Mouse (Mus musculus) neural tube, embryonic 13.5 days (tissue): Measurements from ENCODE around the gene Mul1. TPM values are rescaled to one million over a fixed set of nuclear protein-coding genes. Genes with fewer than 3 reads are reported as not detected.

Source experiments
- ATAC-seq: fragments of 200-750 bp; cut with Nextera tagmentation; 2 replicates; pipeline ENCODE4 v1.8.0; 2017; ENCODE audit warnings: low read depth, mild to moderate bottlenecking, moderate TSS enrichment, moderate library complexity
- H3K27ac ChIP-seq: fragments of 300-500 bp; sonication (generic); replicated peaks from 2 replicates; pipeline ENCODE4 v1.5.1; 2015; ENCODE audit warnings: moderate library complexity, mild to moderate bottlenecking, inconsistent platforms
- H3K27me3 ChIP-seq: fragments of 300-500 bp; sonication (generic); 2 replicates; pipeline ENCODE4 v1.6.1; 2015; ENCODE audit warnings: mild to moderate bottlenecking, inconsistent platforms
- H3K36me3 ChIP-seq: fragments of 300-500 bp; sonication (generic); 2 replicates; pipeline ENCODE4 v1.6.1; 2015; ENCODE audit warnings: mild to moderate bottlenecking, inconsistent platforms
- H3K4me1 ChIP-seq: fragments of 300-500 bp; sonication (generic); replicated peaks from 2 replicates; pipeline ENCODE4 v1.6.1; 2015; ENCODE audit warnings: inconsistent platforms
- H3K4me2 ChIP-seq: fragments of 300-500 bp; sonication (generic); 2 replicates; pipeline ENCODE4 v1.6.1; 2015; ENCODE audit warnings: inconsistent platforms, mild to moderate bottlenecking, moderate library complexity
- H3K4me3 ChIP-seq: fragments of 300-500 bp; sonication (generic); 2 replicates; pipeline ENCODE4 v1.5.1; 2015; ENCODE audit warnings: mild to moderate bottlenecking, inconsistent platforms
- H3K9ac ChIP-seq: fragments of 300-500 bp; sonication (generic); 2 replicates; pipeline ENCODE4 v1.6.1; 2015; ENCODE audit warnings: moderate library complexity, mild to moderate bottlenecking, inconsistent platforms
- H3K9me3 ChIP-seq: fragments of 300-500 bp; sonication (generic); 2 replicates; pipeline ENCODE4 v1.6.1; 2016; ENCODE audit warnings: inconsistent platforms
- WGBS: fragments of 180-500 bp; shearing (Covaris S2); methylation state at CpG from one replicate; pipeline ENCODE4 v1.1.7; 2015; 5-methylcytosine and 5-hydroxymethylcytosine counted together
- polyA plus RNA-seq: library from polyadenylated mRNA; unstranded; fragments of >200 nt; fragmentation: Nextera tagmentation; extraction: Ambion mirVana; gene quantifications from 2 replicates; pipeline ENCODE4 v1.2.1, GENCODE M21; 2015

The Mul1 gene
- polyA plus RNA-seq, 1 experiment from 2014 or later: 19.8 TPM

DNA sequence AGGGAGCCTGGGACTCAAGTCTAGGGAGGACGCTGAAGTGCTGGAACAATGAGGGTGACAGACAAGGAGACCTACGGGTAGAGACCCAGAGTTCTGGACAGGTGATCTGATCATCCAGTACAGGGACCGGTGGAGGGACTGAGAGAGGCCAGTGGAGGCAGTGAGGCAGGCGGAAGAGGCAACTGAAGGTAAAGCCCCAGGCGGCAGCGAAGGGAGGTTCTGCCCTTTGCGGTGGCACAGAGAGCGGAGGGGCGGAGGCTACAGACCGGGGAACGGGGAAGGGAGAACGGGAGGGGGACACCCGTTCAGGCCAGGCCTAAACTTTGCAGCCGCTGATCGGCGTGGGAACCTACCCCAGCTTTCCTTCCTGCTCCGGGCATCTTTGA is 21.5 kb downstream of the Mul1 start:
- H3K27ac ChIP-seq: peak overlapping the region; percentile 99
- H3K4me2 ChIP-seq: peak overlapping the region; percentile 86
- no peak for ATAC-seq
- peak overlapping the region; percentile 98 for H3K4me3 ChIP-seq
- H3K9ac ChIP-seq: peak overlapping the region; percentile 100
- WGBS: under 1% methylated on average over 17 of the region's 17 CpGs
- 0 out of 2 replicates have a peak, but pooled peaks cover 9% of the 10 kb centered on the region for H3K36me3 ChIP-seq
- H3K27me3 ChIP-seq: no peaks in the 10 kb centered on the region; the same call in 1 of the 2 replicates
- peaks cover 68% of the 10 kb centered on the region for H3K4me1 ChIP-seq
- no peaks in the 10 kb centered on the region for H3K9me3 ChIP-seq

DNA sequence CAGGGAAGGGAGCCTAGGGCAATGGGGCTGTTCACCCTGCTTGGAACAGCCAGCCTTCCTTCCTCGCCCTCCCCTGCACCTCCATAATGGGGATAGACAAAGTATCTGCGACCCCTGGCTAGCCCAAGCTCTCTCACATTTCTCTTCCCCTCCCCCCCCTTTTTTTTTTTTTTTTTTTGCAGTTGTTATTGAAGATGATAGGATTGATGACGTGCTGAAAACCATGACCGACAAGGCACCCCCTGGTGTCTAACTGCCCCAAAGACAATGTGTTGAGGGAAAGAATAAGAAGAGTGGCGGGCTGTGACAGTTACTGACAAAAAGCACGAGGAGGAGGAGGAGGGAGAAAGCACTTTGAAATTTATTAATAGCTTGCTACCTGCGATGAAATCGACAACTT is 22.1 kb downstream of the Mul1 start:
- Histone ChIP-seq H3K4me1 (peaks cover 74% of the 10 kb centered on the region), H3K27ac (peak overlapping the region; percentile 99), H3K27me3 (no peaks in the 10 kb centered on the region; the same call in 1 of the 2 replicates), H3K36me3 (0 out of 2 replicates have a peak, but pooled peaks cover 9% of the 10 kb centered on the region), H3K9me3 (no peaks in the 10 kb centered on the region), H3K9ac (peak overlapping the region; percentile 100), H3K4me3 (peak overlapping the region; percentile 98), H3K4me2 (peak overlapping the region; percentile 86)
- 5% methylated on average over 6 of the region's 8 CpGs for WGBS
- ATAC-seq: no peak

DNA sequence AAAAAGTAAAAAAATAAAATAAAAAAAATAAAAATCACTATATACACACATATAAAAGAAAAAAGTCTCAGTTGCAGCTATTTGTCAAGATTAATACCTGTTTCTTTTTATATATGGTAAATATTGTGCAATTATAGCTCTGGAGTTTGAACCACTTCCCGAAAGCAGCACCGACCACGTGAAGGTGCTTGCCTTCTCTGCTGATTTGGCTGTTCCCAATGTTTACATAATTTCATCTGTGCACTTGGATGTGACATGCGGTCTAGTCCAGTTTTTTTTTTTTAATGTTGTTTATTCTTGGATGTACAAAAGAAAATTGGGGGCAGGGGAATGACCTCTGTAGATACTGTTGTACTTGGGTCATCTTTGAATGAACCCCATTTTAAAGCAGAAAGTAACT is 22.6 kb downstream of the Mul1 start:
- peak overlapping the region; percentile 86 for H3K4me2 ChIP-seq
- H3K4me3 ChIP-seq: peak overlapping the region; percentile 98
- H3K27me3 ChIP-seq: no peaks in the 10 kb centered on the region; the same call in 1 of the 2 replicates
- ATAC-seq: no peak
- no peaks in the 10 kb centered on the region for H3K9me3 ChIP-seq
- H3K36me3 ChIP-seq: 0 out of 2 replicates have a peak, but pooled peaks cover 9% of the 10 kb centered on the region
- WGBS: 37% methylated on average over 4 of the region's 4 CpGs
- no peak overlapping the region for H3K27ac ChIP-seq
- H3K4me1 ChIP-seq: peaks cover 79% of the 10 kb centered on the region
- H3K9ac ChIP-seq: peak overlapping the region; percentile 100

DNA sequence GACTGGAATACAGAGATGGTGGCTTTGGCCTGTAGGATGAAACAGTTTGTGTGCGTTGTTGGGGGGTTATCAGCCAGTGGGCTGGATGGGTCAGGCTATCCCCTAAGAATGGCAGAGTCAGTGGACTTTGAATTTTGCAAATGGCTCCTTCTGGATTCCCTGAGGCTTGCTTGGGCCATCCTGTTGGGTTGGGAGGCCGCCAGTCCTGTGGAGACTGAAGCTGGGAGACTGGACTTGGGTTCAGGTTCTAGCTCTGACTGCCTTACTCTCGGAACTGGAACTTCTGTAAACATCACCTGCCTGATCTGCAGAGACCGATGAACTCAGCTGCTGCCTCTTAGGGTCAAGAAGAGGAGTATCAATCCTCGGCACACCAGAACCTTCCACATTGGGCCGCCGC is 23.7 kb downstream of the Mul1 start:
- H3K9ac ChIP-seq: no peak overlapping the region
- H3K36me3 ChIP-seq: 0 out of 2 replicates have a peak, but pooled peaks cover 9% of the 10 kb centered on the region
- no peak overlapping the region for H3K27ac ChIP-seq
- H3K9me3 ChIP-seq: no peaks in the 10 kb centered on the region
- H3K27me3 ChIP-seq: no peaks in the 10 kb centered on the region
- peak overlapping the region; percentile 86 for H3K4me2 ChIP-seq
- no peak overlapping the region for H3K4me3 ChIP-seq
- no peak for ATAC-seq
- H3K4me1 ChIP-seq: peaks cover 80% of the 10 kb centered on the region
- 86% methylated on average over 7 of the region's 7 CpGs for WGBS

DNA sequence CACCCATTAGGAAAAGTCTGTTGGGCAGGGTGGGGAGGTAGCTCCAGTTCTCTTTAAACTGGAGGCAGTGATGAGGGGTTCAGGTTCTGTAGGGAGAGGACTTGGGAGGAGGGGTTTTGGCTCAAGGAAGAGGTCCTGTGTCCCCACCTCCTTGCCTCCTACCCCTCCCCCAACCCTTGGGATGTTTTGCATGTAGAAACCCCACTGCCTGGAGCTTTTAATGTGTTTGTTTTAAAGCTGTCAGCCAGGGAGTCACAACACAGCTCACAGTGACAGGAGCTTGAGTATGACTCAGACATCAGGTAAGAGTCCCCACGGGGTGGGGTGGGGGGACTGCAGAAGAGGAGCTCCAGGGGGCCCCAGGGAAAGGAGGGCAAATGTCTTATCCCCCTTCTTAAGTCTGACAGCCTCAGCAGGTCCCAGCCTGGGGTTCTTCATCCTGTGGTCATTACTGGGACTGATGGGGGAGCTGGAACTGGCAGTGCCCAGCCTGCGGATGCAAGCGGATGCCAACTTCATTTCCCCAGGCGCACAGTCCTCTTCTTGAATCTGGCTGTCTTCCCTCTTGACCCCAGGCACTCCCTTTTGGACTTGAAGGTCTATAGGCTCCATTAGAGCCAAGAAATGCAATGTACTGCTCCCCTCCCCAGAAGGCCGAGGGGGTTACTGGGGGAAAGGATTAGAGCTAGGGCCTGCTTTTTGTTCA is 24.4 kb downstream of the Mul1 start:
- H3K4me3 ChIP-seq: no peak overlapping the region
- H3K27ac ChIP-seq: no peak overlapping the region
- 0 out of 2 replicates have a peak, but pooled peaks cover 9% of the 10 kb centered on the region for H3K36me3 ChIP-seq
- H3K4me2 ChIP-seq: no peak overlapping the region
- ATAC-seq: no peak
- WGBS: 58% methylated on average over 5 of the region's 5 CpGs
- H3K4me1 ChIP-seq: peaks cover 80% of the 10 kb centered on the region
- H3K27me3 ChIP-seq: no peaks in the 10 kb centered on the region
- no peaks in the 10 kb centered on the region for H3K9me3 ChIP-seq
- H3K9ac ChIP-seq: no peak overlapping the region

DNA sequence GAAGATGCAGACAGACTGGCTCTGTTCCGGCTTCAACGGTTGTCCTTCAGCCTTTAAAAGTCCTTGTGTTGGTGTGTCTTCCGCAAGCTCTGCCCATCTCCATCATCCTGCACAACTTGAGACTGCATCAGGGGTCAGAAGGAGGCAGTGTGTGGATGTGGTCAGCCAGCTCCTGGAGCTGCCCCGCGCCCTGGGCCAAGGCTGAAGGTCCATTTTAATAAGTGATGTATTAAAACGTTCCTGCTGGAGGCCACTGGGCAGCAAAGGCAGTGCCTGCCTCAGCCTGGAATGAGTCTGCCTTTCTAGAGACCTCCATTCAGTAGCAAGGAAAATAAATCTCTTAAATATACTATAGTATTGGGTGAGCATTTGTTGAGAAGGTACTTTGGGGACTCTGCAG is 25.3 kb downstream of the Mul1 start:
- no peak overlapping the region for H3K27ac ChIP-seq
- 0 out of 2 replicates have a peak, but pooled peaks cover 9% of the 10 kb centered on the region for H3K36me3 ChIP-seq
- H3K27me3 ChIP-seq: no peaks in the 10 kb centered on the region
- no peak for ATAC-seq
- H3K4me3 ChIP-seq: no peak overlapping the region
- 67% methylated on average over 6 of the region's 6 CpGs for WGBS
- H3K9ac ChIP-seq: 0 out of 2 replicates have a peak overlapping the region, but pooled peaks have one; percentile 2
- no peak overlapping the region for H3K4me2 ChIP-seq
- peaks cover 86% of the 10 kb centered on the region for H3K4me1 ChIP-seq
- H3K9me3 ChIP-seq: no peaks in the 10 kb centered on the region

DNA sequence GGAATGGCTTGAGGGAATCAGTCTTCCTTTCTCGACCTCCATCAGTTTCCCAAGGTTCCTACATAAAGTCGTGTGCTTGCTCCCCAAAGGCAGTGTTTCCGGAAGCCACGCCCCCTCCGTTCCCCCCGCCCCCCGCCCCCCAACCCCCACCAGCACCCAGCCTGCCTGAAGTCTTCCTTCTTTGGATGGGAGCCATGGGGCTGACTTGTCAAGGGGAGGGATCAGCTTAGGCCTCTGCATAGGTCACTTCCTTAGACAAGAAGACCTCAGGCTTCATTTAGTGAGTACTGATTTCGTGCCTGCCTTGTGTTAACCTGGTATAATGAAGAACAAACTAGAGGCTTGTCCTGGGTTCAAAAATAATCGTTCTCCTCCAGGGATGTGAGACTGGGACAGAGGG is 26.4 kb downstream of the Mul1 start:
- 0 out of 2 replicates have a peak, but pooled peaks cover 9% of the 10 kb centered on the region for H3K36me3 ChIP-seq
- ATAC-seq: no peak
- peaks cover 4% of the 10 kb centered on the region; the same call in 1 of the 2 replicates for H3K27me3 ChIP-seq
- 34% methylated on average over 9 of the region's 9 CpGs for WGBS
- H3K27ac ChIP-seq: no peak overlapping the region
- peaks cover 97% of the 10 kb centered on the region for H3K4me1 ChIP-seq
- H3K9ac ChIP-seq: no peak overlapping the region
- no peaks in the 10 kb centered on the region for H3K9me3 ChIP-seq
- no peak overlapping the region for H3K4me2 ChIP-seq
- H3K4me3 ChIP-seq: no peak overlapping the region

DNA sequence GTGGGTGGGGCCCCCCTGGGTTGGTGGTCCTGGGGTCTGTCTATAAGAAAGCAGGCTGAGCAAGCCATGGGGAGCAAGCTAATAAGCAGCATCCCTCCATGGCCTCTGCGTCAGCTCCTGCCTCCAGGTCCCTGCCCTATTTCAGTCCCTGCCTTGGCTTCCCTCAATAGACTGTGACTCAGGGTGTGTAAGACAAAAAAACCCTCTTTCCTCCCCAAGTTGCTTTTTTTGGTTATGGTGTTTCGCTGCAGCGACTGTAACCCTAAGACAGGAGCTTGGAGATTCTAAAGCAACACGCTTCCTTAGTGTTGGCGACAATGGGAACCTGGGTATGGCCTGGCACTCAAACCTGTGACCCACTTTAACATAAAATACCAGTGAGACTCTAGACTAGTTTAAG is 27.0 kb downstream of the Mul1 start:
- Histone ChIP-seq H3K4me2 (no peak overlapping the region), H3K9ac (no peak overlapping the region), H3K9me3 (no peaks in the 10 kb centered on the region), H3K36me3 (0 out of 2 replicates have a peak, but pooled peaks cover 9% of the 10 kb centered on the region), H3K4me3 (no peak overlapping the region), H3K27me3 (peaks cover 10% of the 10 kb centered on the region), H3K4me1 (peaks cover 93% of the 10 kb centered on the region), H3K27ac (0 out of 2 replicates have a peak overlapping the region, but pooled peaks have one; percentile 94)
- ATAC-seq: no peak
- WGBS: 96% methylated on average over 5 of the region's 5 CpGs

DNA sequence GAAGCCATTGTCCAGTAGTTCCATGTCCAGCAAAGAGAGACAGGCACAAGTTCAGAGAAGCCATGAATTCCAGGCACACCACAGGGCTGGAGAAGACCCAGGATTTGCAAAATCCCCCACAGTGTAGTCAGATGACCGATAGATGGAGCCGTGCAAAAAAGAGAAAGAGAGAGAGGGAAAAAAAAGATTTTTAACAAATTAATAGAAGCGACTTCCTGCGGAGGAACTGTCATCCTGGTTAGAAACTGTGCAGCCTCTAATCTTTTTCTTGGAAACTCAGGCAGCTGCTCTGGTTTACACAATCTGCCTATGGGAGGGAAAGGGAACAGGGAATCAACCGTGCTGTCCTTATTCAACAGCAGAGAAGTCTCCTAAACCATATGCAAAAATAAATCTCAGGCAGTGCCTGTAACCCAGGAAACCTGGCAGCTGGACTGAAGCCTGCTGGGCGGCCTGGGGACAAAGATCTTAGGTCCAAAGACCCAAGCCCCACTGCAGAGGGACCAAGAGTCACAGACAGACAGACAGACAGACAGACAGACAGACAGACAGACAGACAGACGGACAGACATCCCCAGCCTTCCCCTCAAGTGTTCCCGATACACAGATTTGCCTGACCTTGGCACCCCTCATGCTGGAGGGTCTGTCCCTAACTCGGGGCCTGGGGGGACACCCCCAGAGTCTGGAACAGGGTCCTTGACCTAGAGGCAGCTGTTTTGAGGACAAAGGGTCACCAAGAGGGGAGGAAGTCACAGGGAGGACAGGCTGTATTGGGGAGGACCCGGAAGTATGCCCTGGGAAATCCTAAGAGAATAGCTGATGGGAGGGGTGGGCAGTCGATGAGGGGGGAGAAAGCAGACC is 28.7 kb downstream of the Mul1 start:
- Histone ChIP-seq H3K9ac (peak overlapping the region; percentile 57), H3K27me3 (peaks cover 12% of the 10 kb centered on the region), H3K27ac (peak overlapping the region; percentile 94), H3K9me3 (no peaks in the 10 kb centered on the region), H3K4me1 (peaks cover 78% of the 10 kb centered on the region), H3K36me3 (0 out of 2 replicates have a peak, but pooled peaks cover 9% of the 10 kb centered on the region), H3K4me3 (no peak overlapping the region), H3K4me2 (peak overlapping the region; percentile 44)
- ATAC-seq: peak; percentile 33
- WGBS: under 1% methylated on average over 11 of the region's 11 CpGs

DNA sequence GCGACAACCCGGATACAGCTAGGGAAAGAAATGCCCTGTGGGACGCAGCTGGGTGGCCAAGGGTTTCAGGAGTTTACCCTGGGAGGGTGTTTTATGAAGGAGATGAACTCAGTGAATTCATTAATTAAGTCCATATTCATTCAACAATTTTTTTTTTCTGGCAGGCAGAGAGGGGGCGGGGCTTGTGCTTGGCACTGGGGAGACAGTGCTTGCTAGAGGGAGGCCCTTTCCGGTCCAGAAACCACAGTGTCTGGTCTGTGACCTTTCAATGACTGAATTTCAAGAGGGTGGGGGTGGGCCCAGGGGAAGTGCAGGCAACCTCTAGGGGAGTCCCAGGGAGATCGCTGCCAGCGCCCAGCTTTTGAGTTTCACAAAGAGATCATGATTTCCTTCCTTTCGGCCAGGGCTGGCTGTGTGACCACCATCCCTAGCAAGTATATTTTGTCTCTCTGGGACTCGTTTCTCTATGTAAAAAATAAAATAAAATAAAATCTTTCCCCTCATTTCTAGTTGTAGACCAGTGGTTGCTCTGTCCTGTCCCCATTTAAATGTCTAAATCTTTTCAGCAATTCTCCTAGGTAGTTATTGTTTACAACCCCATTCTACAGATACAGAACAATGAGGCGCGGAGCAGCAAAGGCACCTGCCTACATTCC is 29.5 kb downstream of the Mul1 start:
- Histone ChIP-seq H3K4me1 (peaks cover 76% of the 10 kb centered on the region), H3K36me3 (0 out of 2 replicates have a peak, but pooled peaks cover 9% of the 10 kb centered on the region), H3K4me2 (peak overlapping the region; percentile 44), H3K9ac (peak overlapping the region; percentile 57), H3K27ac (peak overlapping the region; percentile 94), H3K4me3 (no peak overlapping the region), H3K27me3 (peaks cover 12% of the 10 kb centered on the region), H3K9me3 (no peaks in the 10 kb centered on the region)
- WGBS: 4% methylated on average over 11 of the region's 11 CpGs
- peak; percentile 66 for ATAC-seq

DNA sequence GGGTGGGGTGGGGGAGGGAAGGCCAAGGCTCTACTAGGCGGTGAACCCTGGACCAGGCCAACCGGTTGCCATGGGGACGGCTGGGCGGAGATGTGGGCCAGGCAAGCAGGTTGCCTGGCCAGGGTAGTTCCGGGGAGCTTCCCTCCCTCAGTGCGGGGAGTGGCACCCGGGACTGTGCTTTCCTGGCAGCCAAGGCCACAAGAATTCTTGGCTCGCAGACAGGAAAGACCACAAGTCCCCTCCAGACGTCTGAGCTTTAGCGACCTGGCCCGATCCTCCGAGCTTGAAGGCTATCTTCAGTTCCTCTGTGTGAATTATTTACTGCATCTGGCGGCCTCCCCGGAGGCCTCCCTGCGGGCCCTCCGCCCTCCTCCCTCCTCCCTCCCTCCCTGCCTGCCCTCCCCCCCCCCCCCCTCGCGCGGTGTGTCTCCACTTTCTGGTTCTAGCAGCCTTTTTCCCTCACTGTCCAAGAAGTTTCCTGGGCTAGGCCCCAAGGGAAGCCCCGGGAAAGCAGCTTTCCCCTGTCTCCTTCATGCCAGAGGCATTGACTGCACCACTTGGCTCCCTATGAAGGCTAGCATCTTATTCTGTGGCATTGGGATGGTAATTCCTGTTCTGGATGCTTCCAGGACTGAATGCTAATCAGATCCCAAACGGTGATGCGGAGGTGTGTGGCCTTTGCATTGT is 30.3 kb downstream of the Mul1 start:
- WGBS: 1% methylated on average over 18 of the region's 22 CpGs
- no peaks in the 10 kb centered on the region for H3K9me3 ChIP-seq
- H3K9ac ChIP-seq: 0 out of 2 replicates have a peak overlapping the region, but pooled peaks have one; percentile 1
- H3K27ac ChIP-seq: peak overlapping the region; percentile 94
- peak; percentile 75 for ATAC-seq
- 0 out of 2 replicates have a peak, but pooled peaks cover 5% of the 10 kb centered on the region for H3K36me3 ChIP-seq
- H3K4me1 ChIP-seq: peaks cover 75% of the 10 kb centered on the region
- peak overlapping the region; percentile 44 for H3K4me2 ChIP-seq
- H3K27me3 ChIP-seq: peaks cover 12% of the 10 kb centered on the region
- no peak overlapping the region for H3K4me3 ChIP-seq
